Mouse (Mus musculus) kidney, postnatal 36 days (tissue): ENCODE results near the gene Cacna1d.
A peak's percentile ranks its signal among the peaks of the same experiment; 100 is the strongest.

Experiments
- DNase-seq, 2 experiments: peaks; one replicate each; pipeline ENCODE4 v3.0.0; 2021 to 2022; ENCODE audit warnings: mixed read lengths in 2 of 2

The Cacna1d gene

GRCm38 (mm10) chr14:30365866-30366265, 125.4 kb downstream of the Cacna1d start:
- no peak for DNase-seq

- DNase-seq, result no peak
These were observed 127.6 kb downstream of the Cacna1d start for GRCm38 (mm10) chr14:30363487-30364167.

- no peak for DNase-seq
These were observed 128.9 kb downstream of the Cacna1d start for GRCm38 (mm10) chr14:30362370-30362769.

- DNase-seq, result no peak
These were observed 130.8 kb downstream of the Cacna1d start for GRCm38 (mm10) chr14:30360478-30360877.

- DNase-seq, result no peak
These were observed 131.3 kb downstream of the Cacna1d start for GRCm38 (mm10) chr14:30360004-30360403.

- no peak for DNase-seq
These were observed 133.2 kb downstream of the Cacna1d start for GRCm38 (mm10) chr14:30358028-30358427.

- DNase-seq, result no peak
These were observed 134.8 kb downstream of the Cacna1d start for GRCm38 (mm10) chr14:30356456-30356855.

- DNase-seq, result no peak
These were observed 136.5 kb downstream of the Cacna1d start for GRCm38 (mm10) chr14:30354761-30355160.

- DNase-seq, result no peak
These were observed 137.2 kb downstream of the Cacna1d start for GRCm38 (mm10) chr14:30354127-30354463.

- peak in 1 of 2 experiments; percentile 48 for DNase-seq
These were observed 137.7 kb downstream of the Cacna1d start for GRCm38 (mm10) chr14:30353291-30354126.

GRCm38 (mm10) chr14:30352951-30353270, 138.3 kb downstream of the Cacna1d start:
- DNase-seq, result no peak

- peak in 1 of 2 experiments; percentile 45 for DNase-seq
These were observed 138.9 kb downstream of the Cacna1d start for GRCm38 (mm10) chr14:30352061-30352950.

- no peak for DNase-seq
These were observed 141.0 kb downstream of the Cacna1d start for GRCm38 (mm10) chr14:30350285-30350684.

- DNase-seq, result peak; percentile 61 to 80
These were observed 146.0 kb downstream of the Cacna1d start for GRCm38 (mm10) chr14:30344948-30345865.

GRCm38 (mm10) chr14:30343740-30344139, 147.5 kb downstream of the Cacna1d start:
- no peak for DNase-seq

GRCm38 (mm10) chr14:30341825-30342590, 149.2 kb downstream of the Cacna1d start:
- peak; percentile 65 to 76 for DNase-seq

- no peak for DNase-seq
These were observed 151.1 kb downstream of the Cacna1d start for GRCm38 (mm10) chr14:30340140-30340539.

GRCm38 (mm10) chr14:30331856-30332255, 159.4 kb downstream of the Cacna1d start:
- no peak for DNase-seq

- DNase-seq, result no peak
These were observed 160.7 kb downstream of the Cacna1d start for GRCm38 (mm10) chr14:30330416-30331181.

- DNase-seq, result no peak
These were observed 162.1 kb downstream of the Cacna1d start for GRCm38 (mm10) chr14:30329109-30329508.

- DNase-seq, result no peak
These were observed 163.8 kb downstream of the Cacna1d start for GRCm38 (mm10) chr14:30327452-30327851.
